Mouse (Mus musculus): ENCODE measurements around the gene Pde4b. TPM values are rescaled to one million over a fixed set of nuclear protein-coding genes. Genes with fewer than 3 reads are reported as not detected.

The Pde4b gene
- polyA plus RNA-seq, 1 experiment, result 0.81 TPM

DNA sequence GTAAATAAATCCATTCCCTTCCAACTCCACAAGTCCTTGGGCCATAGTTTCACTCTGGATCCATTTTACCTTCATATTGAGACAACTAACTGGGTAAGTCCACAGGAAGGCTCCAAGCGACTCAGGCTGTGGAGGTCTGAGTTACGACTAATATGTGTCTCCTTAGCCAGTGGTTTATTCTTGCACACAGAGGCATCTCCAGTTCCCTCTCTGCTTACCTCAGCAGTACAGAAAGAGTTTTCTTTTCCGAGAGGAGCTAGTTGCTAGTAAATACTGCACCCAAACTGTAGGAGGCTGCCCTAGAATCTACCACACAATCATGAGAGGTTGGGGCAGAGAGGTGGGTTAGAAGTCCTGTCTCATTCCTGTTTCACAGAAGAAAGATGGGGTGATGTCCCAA lies 499.4 kb downstream of the Pde4b start:
- no peaks in the 10 kb centered on the region for H3K4me1 ChIP-seq (ENCODE audit: control insufficient read depth, insufficient read depth, low read length)
- H3K4me3 ChIP-seq (ENCODE audit: low read depth, low read length), result no peak overlapping the region
- no peak overlapping the region for H3K9ac ChIP-seq (ENCODE audit: low read depth, poor library complexity, severe bottlenecking)
- H3K27me3 ChIP-seq (ENCODE audit: control insufficient read depth, insufficient read depth, low read length, poor library complexity, severe bottlenecking), result no peaks in the 10 kb centered on the region
- no peaks in the 10 kb centered on the region for H3K36me3 ChIP-seq (ENCODE audit: control insufficient read depth, insufficient read depth, low read length, poor library complexity, severe bottlenecking)
- H3K27ac ChIP-seq (ENCODE audit: insufficient read depth, low read length), result no peak overlapping the region
- TF ChIP-seq CTCF (IDR thresholded peaks at IDR 0.05; ENCODE audit: low read depth, low read length) (no peak), POLR2A (IDR thresholded peaks at IDR 0.05; ENCODE audit: insufficient read depth, low read length) (no peak), EP300 (IDR thresholded peaks at IDR 0.05; ENCODE audit: insufficient read depth, low read depth, low read length) (no peak)
- no peaks in the 10 kb centered on the region for H3K9me3 ChIP-seq (replicated peaks; ENCODE audit: control insufficient read depth, insufficient read depth, low read length, poor library complexity, severe bottlenecking)

DNA sequence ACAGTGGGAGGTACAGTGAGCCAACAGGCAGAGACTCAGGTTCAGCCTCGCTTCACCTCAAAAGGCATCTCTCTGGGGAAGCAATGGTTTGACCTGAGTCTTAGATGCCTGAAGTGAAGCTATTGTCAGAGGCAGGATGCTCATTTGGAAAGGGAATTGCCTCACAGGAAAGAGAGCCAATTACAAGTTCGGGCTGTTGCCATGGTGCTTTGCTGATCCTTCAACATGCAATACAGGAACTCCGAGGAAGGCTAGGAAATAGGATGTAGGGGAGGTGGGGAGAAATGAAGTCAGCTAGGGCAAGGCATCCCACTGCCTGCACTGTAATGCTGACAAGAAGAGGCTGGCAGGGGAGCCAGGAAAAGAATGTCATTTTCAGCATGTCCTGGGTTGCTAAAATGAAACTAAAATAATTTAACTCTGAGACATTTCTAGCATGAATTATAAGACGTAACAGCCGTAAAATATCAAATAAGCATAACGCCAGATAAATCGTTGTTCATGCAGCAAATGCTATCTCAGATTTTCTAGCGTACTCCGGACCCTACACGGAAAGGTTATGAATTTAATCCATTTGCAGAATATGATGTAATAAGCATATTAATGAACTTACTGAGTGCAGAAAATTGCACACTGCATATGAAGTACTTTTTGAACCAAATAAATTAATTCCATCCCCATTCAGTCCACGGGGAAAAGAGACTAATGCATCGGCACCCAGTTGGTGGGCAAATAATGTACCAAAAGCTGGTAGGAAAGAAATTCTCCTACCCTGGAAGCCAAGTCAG lies 501.5 kb downstream of the Pde4b start:
- no peaks in the 10 kb centered on the region for H3K27me3 ChIP-seq (ENCODE audit: control insufficient read depth, insufficient read depth, low read length, poor library complexity, severe bottlenecking)
- no peak for TF ChIP-seq CTCF (IDR thresholded peaks at IDR 0.05; ENCODE audit: low read depth, low read length)
- no peak for TF ChIP-seq EP300 (IDR thresholded peaks at IDR 0.05; ENCODE audit: insufficient read depth, low read depth, low read length)
- TF ChIP-seq POLR2A (IDR thresholded peaks at IDR 0.05; ENCODE audit: insufficient read depth, low read length), result no peak
- no peaks in the 10 kb centered on the region for H3K4me1 ChIP-seq (ENCODE audit: control insufficient read depth, insufficient read depth, low read length)
- no peak overlapping the region for H3K9ac ChIP-seq (ENCODE audit: low read depth, poor library complexity, severe bottlenecking)
- no peak overlapping the region for H3K4me3 ChIP-seq (ENCODE audit: low read depth, low read length)
- H3K36me3 ChIP-seq (ENCODE audit: control insufficient read depth, insufficient read depth, low read length, poor library complexity, severe bottlenecking), result no peaks in the 10 kb centered on the region
- H3K9me3 ChIP-seq (replicated peaks; ENCODE audit: control insufficient read depth, insufficient read depth, low read length, poor library complexity, severe bottlenecking), result no peaks in the 10 kb centered on the region
- no peak overlapping the region for H3K27ac ChIP-seq (ENCODE audit: insufficient read depth, low read length)

DNA sequence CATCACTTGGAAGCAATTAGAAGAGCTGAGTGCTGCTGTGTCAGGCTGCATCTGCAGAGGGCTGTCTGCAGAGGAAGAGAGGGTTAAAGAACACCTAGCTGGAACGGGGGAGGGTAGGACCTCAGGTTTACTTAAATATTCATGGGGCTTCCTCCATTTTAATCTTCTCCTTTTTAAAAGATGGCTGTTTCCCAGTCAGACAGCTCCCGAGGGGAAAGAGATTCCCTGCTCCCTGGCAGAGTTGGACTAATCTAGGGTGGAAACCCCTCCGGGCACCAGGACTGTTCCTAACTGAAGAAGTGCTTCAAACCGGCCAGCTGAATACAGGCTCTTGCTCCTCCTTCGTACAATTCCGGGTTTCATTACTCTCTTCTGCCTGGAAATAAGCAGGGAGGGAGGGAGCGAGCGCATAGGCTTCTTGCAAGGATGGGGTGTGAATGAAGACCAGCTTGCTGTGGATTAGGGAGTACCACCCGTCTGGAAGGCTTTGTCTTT lies 502.2 kb downstream of the Pde4b start:
- Histone ChIP-seq H3K27me3 (ENCODE audit: control insufficient read depth, insufficient read depth, low read length, poor library complexity, severe bottlenecking) (no peaks in the 10 kb centered on the region), H3K36me3 (ENCODE audit: control insufficient read depth, insufficient read depth, low read length, poor library complexity, severe bottlenecking) (no peaks in the 10 kb centered on the region), H3K4me1 (ENCODE audit: control insufficient read depth, insufficient read depth, low read length) (no peaks in the 10 kb centered on the region), H3K9me3 (replicated peaks; ENCODE audit: control insufficient read depth, insufficient read depth, low read length, poor library complexity, severe bottlenecking) (no peaks in the 10 kb centered on the region), H3K9ac (ENCODE audit: low read depth, poor library complexity, severe bottlenecking) (no peak overlapping the region), H3K4me3 (ENCODE audit: low read depth, low read length) (no peak overlapping the region), H3K27ac (ENCODE audit: insufficient read depth, low read length) (no peak overlapping the region)
- no peak for TF ChIP-seq POLR2A (IDR thresholded peaks at IDR 0.05; ENCODE audit: insufficient read depth, low read length)
- no peak for TF ChIP-seq EP300 (IDR thresholded peaks at IDR 0.05; ENCODE audit: insufficient read depth, low read depth, low read length)
- no peak for TF ChIP-seq CTCF (IDR thresholded peaks at IDR 0.05; ENCODE audit: low read depth, low read length)

DNA sequence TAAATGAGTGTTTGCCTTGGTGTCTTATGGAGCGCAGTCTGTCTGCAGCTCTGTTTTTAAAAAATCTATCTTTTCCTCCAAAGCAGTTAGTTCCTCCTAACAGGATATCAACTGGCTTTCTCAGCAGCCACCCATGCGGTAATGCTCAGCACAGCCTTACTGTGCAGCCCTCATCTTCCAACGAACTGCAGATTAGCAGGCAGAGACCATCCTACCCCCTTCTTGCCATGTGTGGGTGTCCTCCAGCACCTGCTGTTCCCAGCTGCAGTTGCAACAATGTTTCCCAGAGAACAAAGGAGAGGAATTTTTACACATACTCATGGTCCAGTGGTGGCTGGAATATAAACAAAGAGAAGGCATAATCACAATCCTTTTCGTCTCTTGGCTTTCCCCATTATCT lies 504.5 kb downstream of the Pde4b start:
- Histone ChIP-seq H3K36me3 (ENCODE audit: control insufficient read depth, insufficient read depth, low read length, poor library complexity, severe bottlenecking) (no peaks in the 10 kb centered on the region), H3K27ac (ENCODE audit: insufficient read depth, low read length) (no peak overlapping the region), H3K4me3 (ENCODE audit: low read depth, low read length) (no peak overlapping the region), H3K4me1 (ENCODE audit: control insufficient read depth, insufficient read depth, low read length) (no peaks in the 10 kb centered on the region), H3K9me3 (replicated peaks; ENCODE audit: control insufficient read depth, insufficient read depth, low read length, poor library complexity, severe bottlenecking) (no peaks in the 10 kb centered on the region), H3K27me3 (ENCODE audit: control insufficient read depth, insufficient read depth, low read length, poor library complexity, severe bottlenecking) (no peaks in the 10 kb centered on the region), H3K9ac (ENCODE audit: low read depth, poor library complexity, severe bottlenecking) (no peak overlapping the region)
- TF ChIP-seq EP300 (IDR thresholded peaks at IDR 0.05; ENCODE audit: insufficient read depth, low read depth, low read length), result no peak
- TF ChIP-seq POLR2A (IDR thresholded peaks at IDR 0.05; ENCODE audit: insufficient read depth, low read length), result no peak
- TF ChIP-seq CTCF (IDR thresholded peaks at IDR 0.05; ENCODE audit: low read depth, low read length), result no peak

DNA sequence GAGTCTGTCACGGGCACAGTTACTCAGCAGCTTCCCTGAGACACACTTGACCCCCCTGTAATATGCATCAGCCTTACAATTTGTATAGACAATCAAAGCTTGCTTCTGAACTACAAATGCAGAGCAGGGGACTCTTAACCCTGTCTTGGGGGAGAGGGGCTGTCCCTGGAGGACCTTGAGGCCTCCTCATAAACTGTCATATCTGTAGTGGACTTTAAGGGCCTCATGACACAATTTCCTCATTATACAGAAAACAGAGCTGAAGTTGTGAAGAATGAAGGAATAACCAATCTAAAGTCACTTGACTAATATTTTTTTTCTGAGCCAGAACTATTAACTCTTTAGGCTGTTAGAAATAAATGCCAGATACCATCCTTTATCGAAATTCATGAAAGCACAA lies 505.2 kb downstream of the Pde4b start:
- TF ChIP-seq EP300 (IDR thresholded peaks at IDR 0.05; ENCODE audit: insufficient read depth, low read depth, low read length) (no peak), POLR2A (IDR thresholded peaks at IDR 0.05; ENCODE audit: insufficient read depth, low read length) (no peak), CTCF (IDR thresholded peaks at IDR 0.05; ENCODE audit: low read depth, low read length) (no peak)
- no peak overlapping the region for H3K4me3 ChIP-seq (ENCODE audit: low read depth, low read length)
- no peak overlapping the region for H3K27ac ChIP-seq (ENCODE audit: insufficient read depth, low read length)
- H3K4me1 ChIP-seq (ENCODE audit: control insufficient read depth, insufficient read depth, low read length), result no peaks in the 10 kb centered on the region
- no peaks in the 10 kb centered on the region for H3K9me3 ChIP-seq (replicated peaks; ENCODE audit: control insufficient read depth, insufficient read depth, low read length, poor library complexity, severe bottlenecking)
- H3K27me3 ChIP-seq (ENCODE audit: control insufficient read depth, insufficient read depth, low read length, poor library complexity, severe bottlenecking), result no peaks in the 10 kb centered on the region
- H3K36me3 ChIP-seq (ENCODE audit: control insufficient read depth, insufficient read depth, low read length, poor library complexity, severe bottlenecking), result no peaks in the 10 kb centered on the region
- H3K9ac ChIP-seq (ENCODE audit: low read depth, poor library complexity, severe bottlenecking), result no peak overlapping the region

DNA sequence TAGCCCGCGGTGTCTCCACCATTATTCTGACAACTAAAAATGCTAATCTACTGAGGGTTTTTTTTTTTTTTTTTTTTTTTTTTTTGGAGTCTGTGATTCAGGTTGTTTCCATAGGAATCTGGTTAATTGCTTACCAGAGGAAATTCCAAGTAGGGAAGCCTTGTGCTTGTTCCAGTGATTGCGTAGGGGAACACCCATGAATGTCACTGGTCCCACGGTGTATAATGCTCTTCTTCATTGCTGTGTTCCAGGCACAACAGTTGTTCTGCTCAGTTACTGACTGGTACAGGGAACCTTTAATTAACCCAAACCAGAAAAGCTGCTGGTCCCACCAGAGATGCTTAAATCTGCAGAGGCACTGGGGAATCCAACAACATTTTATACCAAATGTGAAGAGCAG lies 506.3 kb downstream of the Pde4b start:
- Histone ChIP-seq H3K36me3 (ENCODE audit: control insufficient read depth, insufficient read depth, low read length, poor library complexity, severe bottlenecking) (no peaks in the 10 kb centered on the region), H3K4me3 (ENCODE audit: low read depth, low read length) (no peak overlapping the region)

More for the DNA sequence above, 506.3 kb downstream of the Pde4b start:
- Histone ChIP-seq H3K4me1 (ENCODE audit: control insufficient read depth, insufficient read depth, low read length) (no peaks in the 10 kb centered on the region), H3K9me3 (replicated peaks; ENCODE audit: control insufficient read depth, insufficient read depth, low read length, poor library complexity, severe bottlenecking) (no peaks in the 10 kb centered on the region), H3K9ac (ENCODE audit: low read depth, poor library complexity, severe bottlenecking) (no peak overlapping the region), H3K27ac (ENCODE audit: insufficient read depth, low read length) (no peak overlapping the region), H3K27me3 (ENCODE audit: control insufficient read depth, insufficient read depth, low read length, poor library complexity, severe bottlenecking) (no peaks in the 10 kb centered on the region)
- no peak for TF ChIP-seq EP300 (IDR thresholded peaks at IDR 0.05; ENCODE audit: insufficient read depth, low read depth, low read length)
- TF ChIP-seq CTCF (IDR thresholded peaks at IDR 0.05; ENCODE audit: low read depth, low read length), result no peak
- TF ChIP-seq POLR2A (IDR thresholded peaks at IDR 0.05; ENCODE audit: insufficient read depth, low read length), result no peak

Data from ES-Bruce4 (cell line).